Mouse (Mus musculus) kidney, postnatal 0 days (tissue): ENCODE results near the gene Smoc2. TPM values are rescaled to one million over a fixed set of nuclear protein-coding genes. Genes with fewer than 3 reads are reported as not detected.

Experiments used
- ATAC-seq: fragments of 200-750 bp; cut with Nextera tagmentation; replicated peaks from 2 replicates; pipeline ENCODE4 v1.8.0; 2017; ENCODE audit warnings: low read depth, moderate number of reproducible peaks, moderate TSS enrichment, moderate library complexity; ENCODE audit not compliant: low FRiP score
- DNase-seq: peaks from one replicate; pipeline ENCODE4 v3.0.0-alpha.2; 2016; ENCODE audit warnings: low spot score
- H3K27ac ChIP-seq: fragments of 300-500 bp; sonication (generic); 2 replicates; pipeline ENCODE4 v1.5.1; 2014; ENCODE audit warnings: mild to moderate bottlenecking
- H3K27me3 ChIP-seq: fragments of 300-500 bp; sonication (generic); 2 replicates; pipeline ENCODE4 v1.6.1; 2014; ENCODE audit warnings: low read length, mixed read lengths; ENCODE audit not compliant: insufficient read depth
- H3K36me3 ChIP-seq: fragments of 300-500 bp; sonication (generic); 2 replicates; pipeline ENCODE4 v1.6.1; 2014; ENCODE audit warnings: low read length, mixed read lengths; ENCODE audit not compliant: insufficient read depth
- H3K4me1 ChIP-seq: fragments of 300-500 bp; sonication (generic); replicated peaks from 2 replicates; pipeline ENCODE4 v1.6.1; 2014; ENCODE audit warnings: antibody characterized with exemption, low read length, mixed read lengths; ENCODE audit not compliant: insufficient read depth
- H3K4me2 ChIP-seq: fragments of 300-500 bp; sonication (generic); 2 replicates; pipeline ENCODE4 v1.6.1; 2014; ENCODE audit warnings: mild to moderate bottlenecking, low read length, moderate library complexity, mixed read lengths
- H3K4me3 ChIP-seq: fragments of 300-500 bp; sonication (generic); replicated peaks from 2 replicates; pipeline ENCODE4 v1.5.1; 2014; ENCODE audit warnings: low read depth, low read length
- H3K9ac ChIP-seq: fragments of 300-500 bp; sonication (generic); 2 replicates; pipeline ENCODE4 v1.6.1; 2014; ENCODE audit warnings: low read depth, low read length
- H3K9me3 ChIP-seq: fragments of 300-500 bp; sonication (generic); replicated peaks from 2 replicates; pipeline ENCODE4 v1.6.1; 2016; ENCODE audit warnings: low read length, inconsistent platforms, mixed read lengths
- CTCF ChIP-seq: IDR thresholded peaks from 2 replicates; pipeline ENCODE4 v1.5.1; 2016; ENCODE audit warnings: antibody characterized with exemption, low read depth, mild to moderate bottlenecking, moderate library complexity
- WGBS: fragments of 180-500 bp; shearing (Covaris S2); extraction: QIAGEN DNeasy Blood & Tissue Kit; methylation state at CpG from one replicate; pipeline ENCODE4 v1.1.7; 2014; 5-methylcytosine and 5-hydroxymethylcytosine counted together
- polyA plus RNA-seq: library from polyadenylated mRNA; unstranded; fragments of >200 nt; fragmentation: Nextera tagmentation; extraction: Ambion mirVana; gene quantifications from 2 replicates; pipeline ENCODE4 v1.2.1, GENCODE M21; 2015

Smoc2 gene
- polyA plus RNA-seq, 1 experiment from 2014 or later = 57.5 TPM

GRCm38 (mm10) chr17:14384980-14385379, 105.7 kb downstream of the Smoc2 start:
- Histone ChIP-seq H3K4me2 (no peak overlapping the region), H3K9me3 (no peaks in the 10 kb centered on the region), H3K36me3 (no peaks in the 10 kb centered on the region), H3K27me3 (no peaks in the 10 kb centered on the region), H3K4me1 (no peaks in the 10 kb centered on the region), H3K4me3 (no peak overlapping the region), H3K9ac (no peak overlapping the region), H3K27ac (no peak overlapping the region)
- WGBS = 74% methylated on average over 6 of the region's 6 CpGs
- ATAC-seq = no peak
- DNase-seq = no peak
- TF ChIP-seq CTCF = no peak

GRCm38 (mm10) chr17:14387261-14387660, 108.0 kb downstream of the Smoc2 start:
- no peak overlapping the region for H3K27ac ChIP-seq
- no peaks in the 10 kb centered on the region for H3K4me1 ChIP-seq
- ATAC-seq (no peak), DNase-seq (no peak)
- H3K9me3 ChIP-seq = no peaks in the 10 kb centered on the region
- 57% methylated on average over 6 of the region's 6 CpGs for WGBS
- H3K36me3 ChIP-seq = no peaks in the 10 kb centered on the region
- H3K27me3 ChIP-seq = no peaks in the 10 kb centered on the region
- H3K4me3 ChIP-seq = no peak overlapping the region
- no peak for TF ChIP-seq CTCF
- no peak overlapping the region for H3K4me2 ChIP-seq
- no peak overlapping the region for H3K9ac ChIP-seq

- no peaks in the 10 kb centered on the region for H3K9me3 ChIP-seq
- no peaks in the 10 kb centered on the region for H3K4me1 ChIP-seq
- no peaks in the 10 kb centered on the region for H3K36me3 ChIP-seq
- no peak overlapping the region for H3K4me2 ChIP-seq
- 65% methylated on average over 2 of the region's 2 CpGs for WGBS
- no peaks in the 10 kb centered on the region for H3K27me3 ChIP-seq
- no peak overlapping the region for H3K27ac ChIP-seq
- ATAC-seq = no peak
- H3K4me3 ChIP-seq = no peak overlapping the region
- no peak for DNase-seq
- TF ChIP-seq CTCF = no peak
- H3K9ac ChIP-seq = no peak overlapping the region
These were observed 113.1 kb downstream of the Smoc2 start for GRCm38 (mm10) chr17:14392443-14392842.

GRCm38 (mm10) chr17:14394861-14395260, 115.6 kb downstream of the Smoc2 start:
- DNase-seq = peak; percentile 53

GRCm38 (mm10) chr17:14397456-14397855, 118.2 kb downstream of the Smoc2 start:
- Histone ChIP-seq H3K4me2 (no peak overlapping the region), H3K9ac (no peak overlapping the region), H3K9me3 (no peaks in the 10 kb centered on the region), H3K4me1 (no peaks in the 10 kb centered on the region), H3K4me3 (no peak overlapping the region), H3K27me3 (no peaks in the 10 kb centered on the region), H3K27ac (no peak overlapping the region), H3K36me3 (no peaks in the 10 kb centered on the region)
- 0 out of 2 replicates have a peak, but pooled peaks have one; percentile 46 for ATAC-seq
- DNase-seq = peak; percentile 81
- WGBS = 39% methylated on average over 5 of the region's 5 CpGs
- TF ChIP-seq CTCF = no peak

More at GRCm38 (mm10) chr17:14394861-14395260, 115.6 kb downstream of the Smoc2 start:
- no peaks in the 10 kb centered on the region for H3K27me3 ChIP-seq
- ATAC-seq = no peak
- no peaks in the 10 kb centered on the region for H3K4me1 ChIP-seq
- TF ChIP-seq CTCF = no peak
- H3K4me3 ChIP-seq = no peak overlapping the region
- WGBS = 39% methylated on average over 5 of the region's 5 CpGs
- H3K9ac ChIP-seq = no peak overlapping the region
- H3K27ac ChIP-seq = no peak overlapping the region
- no peaks in the 10 kb centered on the region for H3K36me3 ChIP-seq
- no peak overlapping the region for H3K4me2 ChIP-seq
- no peaks in the 10 kb centered on the region for H3K9me3 ChIP-seq

- Histone ChIP-seq H3K36me3 (no peaks in the 10 kb centered on the region), H3K9ac (no peak overlapping the region), H3K4me2 (no peak overlapping the region), H3K9me3 (no peaks in the 10 kb centered on the region), H3K27me3 (no peaks in the 10 kb centered on the region), H3K4me3 (no peak overlapping the region), H3K27ac (no peak overlapping the region), H3K4me1 (no peaks in the 10 kb centered on the region)
- ATAC-seq (no peak), DNase-seq (no peak)
- no peak for TF ChIP-seq CTCF
- WGBS = 92% methylated on average over 8 of the region's 8 CpGs
These were observed 119.5 kb downstream of the Smoc2 start for GRCm38 (mm10) chr17:14398650-14399424.
